Mouse (Mus musculus) urinary bladder, postnatal 10 days (tissue): ENCODE measurements around the gene Pid1.
"Not testable (repeated sequence)": the region's sequence is repeated elsewhere in the genome, so short reads cannot be mapped to it uniquely, and the experiment has no call there.

Experiments
- DNase-seq: peaks from one replicate; pipeline ENCODE4 v3.0.0; 2022; ENCODE audit warnings: low spot score

Pid1 gene

DNA sequence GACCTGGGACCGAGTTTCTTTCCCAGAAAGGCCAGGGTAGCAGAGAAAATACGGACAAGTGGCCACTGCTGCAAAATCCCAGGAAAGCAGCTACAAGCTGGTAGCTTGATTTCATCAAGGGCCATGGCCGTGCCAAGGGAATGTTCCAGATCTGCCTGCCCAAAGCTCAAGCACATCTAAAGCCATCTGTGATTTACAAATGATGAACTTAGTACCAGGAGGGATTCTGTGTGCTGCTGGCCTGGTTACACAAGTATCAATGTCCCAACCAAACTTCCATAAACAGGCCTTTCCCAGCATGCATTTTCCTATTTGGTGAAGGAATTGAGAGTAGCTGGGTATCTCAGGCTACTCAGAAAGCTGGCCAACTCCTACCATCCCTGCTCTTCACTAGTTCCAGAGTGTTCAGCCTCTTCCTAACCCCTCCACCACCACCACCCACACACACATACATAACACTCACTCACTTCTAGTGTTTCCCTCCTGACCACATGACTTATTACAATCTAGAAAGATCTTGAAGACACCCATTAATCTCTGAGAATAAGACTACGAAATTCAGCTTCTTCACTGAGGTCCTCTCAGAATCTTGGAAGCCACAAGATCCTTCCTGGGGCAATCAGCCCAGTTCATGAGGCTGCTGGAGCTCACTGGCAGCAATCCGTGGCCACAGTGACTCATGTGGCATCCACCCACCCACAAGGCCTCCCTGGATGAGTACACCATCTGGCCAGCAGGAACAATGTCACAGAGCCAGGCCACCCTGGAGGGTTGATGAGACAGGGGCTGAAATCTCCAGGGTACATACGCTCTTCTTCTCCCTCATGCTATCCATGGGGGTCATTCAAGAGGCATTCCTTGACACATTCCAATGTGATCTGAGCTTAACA, 4.1 kb downstream of the Pid1 start:
- DNase-seq: no peak

DNA sequence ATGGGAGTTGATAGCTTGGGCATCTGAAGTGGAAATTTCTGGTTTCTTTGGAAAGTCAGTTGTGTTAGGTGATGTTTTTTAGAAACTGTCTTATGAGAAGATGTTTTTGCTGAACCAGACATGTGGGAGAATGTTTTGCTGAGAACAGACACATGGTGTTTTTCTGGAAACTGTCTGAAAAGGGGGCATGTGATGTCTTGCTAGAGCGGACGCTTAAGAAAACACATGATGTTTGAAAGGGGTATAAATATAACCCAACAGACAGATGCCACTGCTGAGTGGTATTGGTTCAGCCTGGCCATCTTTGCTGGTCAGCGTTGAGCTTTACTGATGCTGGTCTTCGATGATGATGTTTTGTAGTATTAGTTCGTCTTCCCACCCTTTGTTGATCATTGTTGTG, 6.8 kb downstream of the Pid1 start:
- no peak for DNase-seq

DNA sequence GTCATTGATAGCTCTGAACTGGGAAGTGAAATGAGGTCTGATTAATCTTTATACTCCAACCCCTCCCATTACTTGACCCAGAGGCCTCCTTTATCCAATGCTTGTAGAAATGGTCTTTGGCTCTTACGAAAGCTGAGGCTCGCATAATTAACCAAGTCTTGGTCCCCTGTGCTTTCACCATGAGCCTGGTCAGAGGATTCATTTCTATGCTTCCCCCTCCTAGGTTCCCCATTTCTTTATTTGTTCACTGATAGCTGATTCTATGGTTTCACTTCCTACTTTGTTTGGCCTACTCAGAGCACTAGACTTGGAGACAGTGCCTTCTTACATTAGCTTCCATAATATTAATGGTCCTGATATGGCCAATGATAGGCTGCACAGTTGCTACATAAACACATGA, 13.7 kb downstream of the Pid1 start:
- no peak for DNase-seq

DNA sequence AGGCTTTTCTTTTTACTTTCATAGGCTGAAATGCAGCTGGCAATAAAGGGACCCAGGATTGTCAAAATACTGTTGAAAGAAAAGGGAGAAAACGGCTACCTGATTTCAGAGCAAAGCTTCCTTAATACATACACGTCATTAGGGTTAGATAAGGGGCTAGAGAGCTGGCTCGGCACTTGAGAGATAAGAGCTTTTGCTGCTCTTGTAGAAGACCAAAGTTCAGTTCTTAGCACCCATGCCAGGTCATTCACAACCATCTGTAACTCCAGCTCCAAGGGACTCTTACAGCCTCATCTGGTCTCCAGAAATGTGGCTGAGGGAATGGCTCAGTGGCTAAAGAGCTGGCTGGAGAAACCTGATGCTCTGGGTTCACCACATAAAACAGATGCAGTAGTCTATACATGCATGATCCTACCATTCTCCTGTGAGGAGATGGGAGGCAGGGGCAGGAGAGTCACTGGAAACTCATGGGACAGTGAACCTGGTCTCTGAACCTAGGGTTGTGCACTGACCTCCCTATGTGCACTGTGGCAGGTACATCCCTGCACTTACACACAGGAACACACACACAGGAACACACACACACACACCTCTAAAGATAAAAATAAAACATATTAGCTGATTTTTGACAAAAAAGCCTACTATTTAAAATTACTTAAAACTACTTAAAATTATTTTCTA, 16.0 kb downstream of the Pid1 start:
- no peak for DNase-seq

DNA sequence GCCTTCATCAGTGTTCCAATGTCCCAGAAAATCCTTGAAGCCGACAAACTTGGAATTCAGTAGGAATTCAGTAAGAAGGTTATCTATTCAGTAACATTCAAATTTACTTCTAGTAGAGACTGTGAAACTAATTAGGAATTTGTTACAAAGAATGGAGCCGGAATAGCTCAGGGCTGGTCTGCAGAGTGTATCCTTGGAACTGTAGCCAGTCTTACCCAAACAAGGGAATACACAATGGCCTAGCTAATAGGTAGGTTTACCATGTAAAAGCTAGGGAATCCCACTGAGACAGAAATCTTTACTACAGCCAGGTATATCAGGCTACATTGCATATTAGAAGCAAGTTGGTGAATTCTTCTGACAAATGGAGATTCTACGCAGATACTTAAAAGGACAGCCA, 31.2 kb downstream of the Pid1 start:
- not testable (repeated sequence) for DNase-seq

DNA sequence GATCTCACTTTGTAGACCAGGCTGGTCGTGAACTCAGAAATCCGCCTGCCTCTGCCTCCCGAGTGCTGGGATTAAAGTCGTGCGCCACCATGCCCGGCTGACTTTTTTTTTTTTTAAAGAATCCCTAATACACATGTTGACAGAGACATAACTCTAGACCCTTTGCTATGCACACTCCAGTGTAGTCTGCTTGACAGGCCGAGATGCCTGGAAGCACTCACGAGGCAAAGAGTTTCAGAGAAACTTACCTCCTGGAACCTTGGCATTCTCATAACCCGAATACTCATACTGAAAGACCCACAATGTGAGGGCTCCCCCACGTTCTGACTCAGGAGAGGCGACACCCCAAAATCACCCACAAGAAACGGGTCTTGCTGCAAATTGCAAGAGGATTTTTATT, 32.1 kb downstream of the Pid1 start:
- DNase-seq: not testable (repeated sequence)

DNA sequence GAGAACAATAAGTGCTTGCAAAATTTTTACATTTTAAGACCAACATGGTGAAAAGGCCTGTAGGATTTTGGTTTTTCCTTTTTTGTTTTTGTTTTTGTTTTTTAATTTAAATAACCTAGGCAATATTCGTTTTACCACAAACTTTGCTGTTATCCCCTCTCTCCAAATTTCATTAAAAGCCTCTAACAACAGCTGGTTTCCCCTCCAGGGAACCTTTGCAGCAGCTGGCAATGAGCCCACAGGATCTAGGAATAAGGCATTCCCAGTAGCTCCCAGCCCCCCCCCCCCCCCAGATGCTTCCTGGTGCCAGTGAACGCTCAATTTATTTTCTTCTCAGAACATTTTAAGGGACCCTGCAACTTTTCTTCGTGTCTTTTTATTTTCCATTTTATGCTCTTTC, 38.7 kb downstream of the Pid1 start:
- no peak for DNase-seq

DNA sequence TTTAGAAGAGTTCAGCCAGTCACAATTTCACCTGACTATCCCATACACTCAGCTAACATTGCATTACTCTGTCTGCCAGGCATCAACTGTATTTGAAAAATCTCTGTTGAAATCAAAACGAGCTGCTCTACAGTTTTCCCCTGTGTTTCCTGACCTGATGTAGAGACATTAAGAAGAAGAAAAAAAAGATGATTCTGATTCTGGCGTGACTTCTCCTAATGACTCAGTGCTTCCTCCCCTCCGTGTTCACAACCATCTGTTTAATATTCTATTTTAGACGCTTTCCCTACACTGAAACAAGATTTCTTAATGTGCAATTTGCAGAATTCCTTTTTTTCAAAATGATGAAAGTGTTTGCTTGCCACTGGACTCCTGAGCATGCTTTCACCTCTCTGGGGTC, 42.7 kb downstream of the Pid1 start:
- no peak for DNase-seq

DNA sequence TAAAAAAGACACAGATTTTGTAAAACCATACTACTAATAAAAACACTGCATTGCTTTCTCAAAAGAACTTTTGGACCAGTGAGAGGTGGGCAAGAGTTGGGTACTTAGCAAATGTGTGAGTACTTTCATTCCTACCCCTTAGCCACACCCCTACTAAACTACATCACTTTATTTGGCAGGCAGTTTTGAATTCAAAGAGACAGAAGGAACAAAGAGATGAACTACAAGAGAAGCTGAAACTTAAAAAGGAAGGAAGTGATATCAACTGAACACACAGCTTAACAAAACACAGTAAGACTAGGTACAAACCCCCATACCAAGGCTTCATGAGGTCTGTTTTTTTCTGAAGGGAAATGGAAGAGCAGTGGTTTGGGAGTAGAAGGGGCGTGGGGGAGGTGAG, 45.4 kb downstream of the Pid1 start:
- DNase-seq: no peak

DNA sequence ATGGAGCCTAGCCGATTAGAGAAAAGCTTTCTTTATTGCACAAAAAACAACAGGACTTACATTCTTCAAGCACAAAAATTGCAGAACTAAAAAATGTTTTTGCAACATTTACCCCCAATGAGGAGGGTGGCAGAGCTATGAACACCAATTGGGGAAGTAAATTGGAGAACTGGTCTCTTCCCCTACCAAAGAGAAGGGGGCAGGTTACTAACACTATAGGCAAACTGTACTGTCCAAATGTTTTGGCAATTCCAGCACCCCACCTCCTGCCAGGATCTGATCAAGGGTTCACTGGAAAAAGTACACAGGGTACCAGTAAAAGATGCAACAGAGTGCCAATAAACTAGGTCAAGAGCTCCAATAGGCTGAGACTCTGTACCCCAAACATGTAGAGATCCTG, 46.2 kb downstream of the Pid1 start:
- DNase-seq: no peak

DNA sequence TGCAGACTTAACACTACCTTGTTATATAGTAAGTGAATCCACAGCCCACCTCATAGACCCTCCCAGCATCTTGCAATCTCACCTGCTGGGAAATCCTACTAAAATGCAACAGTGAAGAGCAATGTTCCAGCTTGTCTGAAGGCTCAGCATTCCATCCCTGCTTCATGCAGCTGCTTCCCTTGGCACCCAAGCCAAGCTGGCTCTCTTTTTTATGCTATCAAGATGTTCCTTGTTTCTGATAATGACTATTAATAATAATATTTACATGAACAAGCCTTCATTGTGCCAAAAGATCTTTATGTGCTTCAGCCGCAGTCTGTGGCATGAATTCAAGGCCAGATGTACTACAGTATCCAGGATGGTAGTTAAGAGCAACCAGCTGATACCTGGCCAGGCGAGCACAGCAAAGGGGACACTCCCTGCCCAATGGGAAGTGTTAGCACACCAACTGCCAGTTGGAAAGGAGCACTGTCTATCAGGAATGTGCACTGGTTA, 54.0 kb downstream of the Pid1 start:
- DNase-seq: no peak

DNA sequence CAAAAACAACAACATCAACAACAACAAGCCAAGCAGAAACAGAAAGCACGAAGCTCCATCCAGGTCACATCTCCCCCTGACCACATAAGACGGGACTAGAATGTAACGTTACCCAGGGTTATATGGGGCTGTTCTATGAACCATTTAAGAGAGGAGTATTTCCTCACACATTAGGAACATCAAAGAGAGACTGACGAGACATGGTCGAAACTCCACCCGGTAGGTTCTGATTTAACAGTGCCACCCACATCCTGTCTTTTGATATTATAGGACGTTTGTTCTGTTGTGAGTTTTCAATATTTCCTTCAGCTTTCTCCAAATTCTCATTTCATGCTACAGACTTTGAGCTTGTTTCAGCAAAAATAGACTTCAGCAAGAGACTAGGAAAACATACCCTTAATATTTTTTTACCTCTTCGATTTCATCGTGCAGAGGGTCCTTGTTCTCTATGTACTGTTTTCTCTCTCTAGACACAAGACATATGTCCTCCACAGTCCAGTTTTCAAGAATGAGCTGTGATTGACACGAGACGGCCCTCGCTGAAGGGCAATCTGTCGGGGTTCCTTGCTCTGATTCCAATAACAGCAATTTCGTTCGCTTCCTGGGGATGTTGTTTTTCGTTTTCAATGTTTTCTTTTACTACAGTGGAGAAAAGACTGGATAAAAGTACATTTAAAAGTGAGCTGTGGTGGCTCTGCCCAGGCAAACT, 58.1 kb downstream of the Pid1 start:
- DNase-seq: no peak

DNA sequence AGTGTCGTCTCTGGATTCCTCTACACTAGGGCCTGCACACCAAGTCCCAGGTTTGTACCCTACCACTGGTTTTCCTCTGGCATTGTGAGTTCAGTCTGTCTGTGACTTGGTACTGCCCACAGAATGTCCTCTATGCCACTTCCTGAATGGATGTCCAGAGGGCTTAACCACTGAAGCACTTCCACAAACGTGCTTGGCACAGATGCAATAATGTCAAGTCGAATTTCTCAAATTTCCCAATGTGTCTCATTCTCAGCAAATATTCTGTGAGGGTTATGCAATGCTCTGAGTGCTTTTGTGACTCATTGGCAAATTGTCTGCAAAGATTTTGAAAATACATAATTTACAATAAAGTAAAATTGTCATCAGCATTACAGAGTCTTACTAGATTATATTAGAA, 61.2 kb downstream of the Pid1 start:
- DNase-seq: no peak

DNA sequence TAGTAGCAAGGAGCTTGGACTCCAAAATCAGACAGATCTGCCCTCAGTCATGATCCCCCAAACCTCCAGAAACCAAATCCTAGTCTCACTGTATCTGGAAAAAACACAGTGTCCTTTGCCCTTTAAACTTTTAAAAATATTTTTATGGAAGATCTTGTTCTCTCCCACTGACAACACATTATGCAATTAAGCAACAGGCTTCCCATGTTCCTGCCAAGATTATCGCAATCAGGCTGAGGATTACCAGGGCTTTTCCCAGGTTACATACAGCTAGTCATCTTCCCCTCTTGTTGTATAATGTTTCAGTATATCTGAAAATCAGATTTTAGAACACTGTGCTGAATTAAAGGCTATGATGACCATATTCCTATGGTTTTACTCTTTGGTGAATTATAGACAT, 64.3 kb downstream of the Pid1 start:
- DNase-seq: no peak

DNA sequence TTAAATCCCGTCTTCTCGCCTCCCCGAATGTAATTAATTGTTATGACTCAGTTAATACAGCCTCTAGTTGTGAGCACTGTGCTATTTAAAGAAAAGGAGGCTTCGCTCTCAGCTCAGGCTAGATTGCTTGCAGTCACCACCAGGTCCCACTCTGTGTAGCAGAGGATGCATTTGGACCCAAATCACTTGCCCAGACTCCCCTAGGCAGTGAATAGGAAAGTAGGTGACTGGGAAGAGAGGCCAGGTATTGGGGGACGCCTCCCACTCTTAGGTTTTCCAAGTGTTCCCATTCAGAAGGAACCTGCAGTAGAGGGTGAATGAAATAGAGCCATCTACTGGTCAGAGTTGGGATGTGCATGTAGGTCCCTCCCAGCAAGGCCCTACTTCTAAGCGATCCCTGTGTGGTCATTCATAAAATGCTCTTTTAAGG, 77.3 kb downstream of the Pid1 start:
- DNase-seq: no peak

DNA sequence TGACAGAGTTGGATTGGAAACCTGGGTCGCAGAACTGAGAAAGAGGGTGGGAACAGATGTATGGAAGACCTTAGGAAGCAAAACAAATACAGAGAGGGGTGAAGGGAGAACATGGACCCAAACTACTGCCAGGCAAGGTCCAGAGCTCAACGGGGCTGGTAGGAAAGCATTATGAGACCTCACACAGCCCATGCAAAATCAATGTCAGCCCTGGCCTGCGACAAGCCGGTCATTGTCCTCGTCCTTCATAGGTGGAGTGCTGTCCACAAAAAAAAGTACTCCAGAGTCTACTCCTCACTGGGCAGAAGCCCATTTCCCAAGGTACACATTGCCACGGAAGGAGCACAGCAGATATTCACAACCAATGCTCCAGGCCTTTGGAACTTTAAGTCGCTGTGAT, 78.4 kb downstream of the Pid1 start:
- DNase-seq: no peak

DNA sequence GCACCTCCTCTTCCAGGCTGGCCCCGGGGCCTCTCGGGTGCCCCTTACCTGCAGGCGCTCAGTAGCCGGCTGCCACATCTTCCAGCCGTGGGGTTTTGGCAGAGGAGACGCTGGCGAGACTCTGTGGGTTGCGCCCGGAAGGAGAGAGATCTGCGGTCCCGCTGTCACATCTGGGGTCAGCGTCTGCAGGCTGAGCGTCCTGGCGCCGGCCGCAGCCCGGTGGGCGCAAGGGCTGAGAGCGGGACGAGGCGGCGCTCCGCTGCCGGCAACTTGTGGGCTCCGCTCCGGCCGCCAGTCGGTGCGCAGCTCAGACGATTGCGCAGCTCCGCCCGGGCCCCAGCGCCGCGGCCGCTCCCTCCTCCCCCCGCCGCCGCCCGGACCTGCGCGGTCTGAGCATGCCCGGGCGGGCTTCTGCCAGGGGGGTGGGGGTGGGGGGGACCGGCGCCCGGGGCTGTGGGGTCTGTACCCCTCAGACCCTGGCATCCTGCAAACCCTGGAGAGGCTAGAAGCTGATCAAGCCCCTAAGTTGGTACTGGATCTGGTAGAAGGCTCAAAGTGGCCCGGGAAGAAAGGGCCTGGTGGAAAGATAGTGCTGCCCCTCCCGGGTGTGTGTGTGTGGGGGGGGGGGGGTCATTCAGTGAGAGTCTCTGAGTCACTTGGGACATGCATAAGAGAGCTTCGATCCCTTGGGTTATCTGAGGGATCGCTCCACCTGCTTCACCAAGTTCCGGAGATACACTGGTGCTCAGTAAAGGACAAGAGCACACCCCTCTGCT, 79.5 kb downstream of the Pid1 start:
- DNase-seq: no peak

DNA sequence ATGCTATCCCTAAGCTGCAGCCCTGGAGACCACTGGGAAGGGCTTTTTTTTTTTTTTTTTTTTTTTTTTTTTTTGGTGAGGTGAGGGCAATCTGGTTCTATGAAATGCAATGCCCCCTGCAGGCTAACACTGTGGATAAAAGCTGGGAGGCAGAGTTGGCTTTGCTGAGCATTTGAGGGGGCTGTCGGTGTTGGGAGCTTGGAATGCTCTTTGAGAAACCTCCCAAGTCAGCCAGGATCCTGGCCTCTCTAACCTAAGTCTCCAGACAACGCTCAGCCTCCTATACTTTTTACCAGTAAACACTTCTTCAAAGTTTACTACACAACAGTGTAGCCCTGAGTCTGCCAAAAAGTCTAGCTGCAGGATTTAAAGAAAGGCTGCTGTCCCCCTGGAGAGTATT, 80.9 kb downstream of the Pid1 start:
- no peak for DNase-seq

DNA sequence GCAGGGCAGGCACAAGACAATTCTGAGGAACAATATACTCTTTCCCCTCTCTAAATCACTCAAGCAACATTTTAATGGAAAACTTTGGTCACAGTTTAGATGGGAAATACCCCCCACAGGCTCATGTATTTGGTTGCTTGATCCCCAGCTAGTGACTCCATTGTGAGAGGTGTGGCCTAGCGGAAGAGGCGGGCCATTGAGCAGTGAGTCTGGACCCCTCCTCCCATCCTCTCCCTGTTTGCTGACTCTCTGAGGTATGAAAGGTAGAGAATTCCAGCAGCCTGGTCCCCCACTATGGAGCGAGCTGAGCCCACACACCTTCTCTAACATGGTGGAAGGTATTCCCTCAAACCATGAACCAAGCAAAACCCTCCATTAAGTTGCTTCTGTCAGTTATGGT, 83.8 kb downstream of the Pid1 start:
- DNase-seq: no peak

DNA sequence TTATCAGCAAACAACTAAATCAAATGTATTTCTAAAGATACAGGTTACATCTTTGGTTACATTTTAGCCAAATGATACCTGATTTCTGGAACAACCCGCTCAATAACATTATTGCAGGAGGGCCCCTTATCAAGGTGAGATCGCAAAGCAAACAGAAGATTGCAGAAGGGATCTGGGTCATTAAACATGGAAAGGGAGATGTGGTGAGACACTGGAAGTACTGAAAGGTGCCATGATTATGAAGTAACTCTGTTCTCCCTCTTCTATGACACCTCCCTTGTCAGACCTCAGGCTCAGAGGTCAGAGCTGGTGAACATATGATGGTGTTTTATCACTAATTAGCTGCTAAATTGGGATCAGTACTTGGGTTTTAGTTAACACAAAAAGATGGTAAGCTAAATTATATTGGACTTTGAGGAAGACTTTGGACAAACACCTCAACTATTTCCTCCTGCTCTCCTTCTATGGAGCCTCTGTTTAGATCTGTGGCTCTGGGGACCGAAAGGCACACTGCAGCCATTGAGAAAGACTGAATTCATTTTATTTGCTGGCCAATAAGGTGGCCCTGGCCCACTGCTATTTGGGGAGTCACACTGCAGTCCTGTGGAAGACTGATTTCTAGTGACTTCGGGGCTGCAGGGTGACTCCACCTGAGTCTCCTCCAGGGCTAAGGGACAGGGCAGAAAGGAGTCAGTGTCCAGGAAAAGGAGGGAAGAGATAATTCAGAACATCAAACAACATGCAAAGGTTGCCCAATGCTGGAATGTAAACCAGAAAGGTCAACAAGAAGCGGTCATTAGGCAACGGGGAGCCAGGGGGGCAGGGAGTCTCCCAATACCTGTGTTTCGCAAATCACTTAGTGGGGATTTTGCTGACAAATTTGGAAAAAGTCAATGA, 85.4 kb downstream of the Pid1 start:
- DNase-seq: no peak

DNA sequence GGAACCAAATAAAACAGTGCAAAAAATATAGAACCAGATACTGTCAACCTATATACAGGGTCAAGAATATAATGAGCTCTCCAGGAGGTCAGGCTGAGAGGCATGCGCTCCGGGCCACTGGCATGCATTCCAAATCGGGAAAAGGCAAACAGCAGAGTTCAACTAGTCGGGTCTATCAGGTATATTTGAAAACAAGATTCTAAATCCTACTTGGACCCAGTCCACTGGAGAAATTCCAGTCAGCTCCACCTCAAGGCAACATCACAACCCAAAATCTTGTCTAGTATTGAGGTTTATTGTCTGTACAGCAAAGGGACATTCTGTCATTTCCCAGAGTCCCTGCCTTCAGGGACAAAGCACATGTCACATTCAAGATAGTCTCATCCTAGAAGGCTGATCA, 91.0 kb downstream of the Pid1 start:
- DNase-seq: no peak
